Mouse (Mus musculus) liver, embryonic 14.5 days (tissue): ENCODE measurements around the gene Osbpl10. TPM values are rescaled to one million over a fixed set of nuclear protein-coding genes. Genes with fewer than 3 reads are reported as not detected.

ENCODE experiments used
- ATAC-seq: fragments of 200-750 bp; cut with Nextera tagmentation; 2 replicates; pipeline ENCODE4 v1.8.0; 2017; ENCODE audit warnings: moderate number of reproducible peaks, mild to moderate bottlenecking, moderate library complexity; ENCODE audit not compliant: insufficient read depth
- DNase-seq, 3 experiments: peaks; one replicate each; pipeline ENCODE4 v3.0.0-alpha.2; 2012 to 2013; ENCODE audit warnings: low read depth in 3 of 3, low spot score in 3 of 3
- H3K27ac ChIP-seq: fragments of 300-500 bp; sonication (generic); 2 replicates; pipeline ENCODE4 v1.5.1; 2014; ENCODE audit warnings: moderate library complexity, mild to moderate bottlenecking, control low read depth, inconsistent platforms
- H3K27me3 ChIP-seq: fragments of 300-500 bp; sonication (generic); 2 replicates; pipeline ENCODE4 v1.6.1; 2014; ENCODE audit warnings: mild to moderate bottlenecking, low read length, moderate library complexity; ENCODE audit not compliant: control insufficient read depth, insufficient read depth
- H3K36me3 ChIP-seq: fragments of 300-500 bp; sonication (generic); replicated peaks from 2 replicates; pipeline ENCODE4 v1.6.1; 2014; ENCODE audit warnings: low read depth; ENCODE audit not compliant: control insufficient read depth, insufficient read depth
- H3K4me1 ChIP-seq, 2 experiments: fragments of 200-500 bp in 1 of 2; fragments of 300-500 bp in 1 of 2; sonication (generic) in 1 of 2; replicated peaks; 2 replicates each; pipeline ENCODE4 v1.6.1; 2012 to 2014; ENCODE audit warnings: antibody characterized with exemption in 1 of 2, inconsistent platforms in 1 of 2, low read length in 1 of 2; ENCODE audit not compliant: control insufficient read depth in 2 of 2, insufficient read depth in 2 of 2
- H3K4me2 ChIP-seq: fragments of 300-500 bp; sonication (generic); 2 replicates; pipeline ENCODE4 v1.6.1; 2014; ENCODE audit warnings: low read depth, mild to moderate bottlenecking, control low read depth, moderate library complexity
- H3K4me3 ChIP-seq, 2 experiments: fragments of 200-500 bp in 1 of 2; fragments of 300-500 bp in 1 of 2; sonication (generic) in 1 of 2; 2 replicates each; pipeline ENCODE4 v1.5.1; 2012 to 2014; ENCODE audit warnings: low read depth in 2 of 2, low read length in 2 of 2, mild to moderate bottlenecking in 2 of 2, control low read depth in 1 of 2, inconsistent platforms in 1 of 2, moderate library complexity in 1 of 2; ENCODE audit not compliant: insufficient read depth in 1 of 2
- H3K9ac ChIP-seq: fragments of 300-500 bp; sonication (generic); replicated peaks from 2 replicates; pipeline ENCODE4 v1.6.1; 2014; ENCODE audit warnings: mild to moderate bottlenecking, control low read depth, moderate library complexity
- H3K9me3 ChIP-seq: fragments of 300-500 bp; sonication (generic); 2 replicates; pipeline ENCODE4 v1.6.1; 2016; ENCODE audit warnings: low read length, mixed read lengths; ENCODE audit not compliant: control insufficient read depth
- CTCF ChIP-seq: IDR thresholded peaks from 2 replicates; pipeline ENCODE4 v1.5.1; 2016; ENCODE audit warnings: antibody characterized with exemption, low read depth, control low read depth
- EP300 ChIP-seq: IDR thresholded peaks from 2 replicates; pipeline ENCODE4 v1.6.1; 2016; ENCODE audit warnings: antibody characterized with exemption, low read depth
- WGBS: fragments of 180-500 bp; shearing (Covaris S2); extraction: QIAGEN DNeasy Blood & Tissue Kit; methylation state at CpG from one replicate; pipeline ENCODE4 v1.1.7; 2014; ENCODE audit not compliant: insufficient replicate concordance; 5-methylcytosine and 5-hydroxymethylcytosine counted together
- polyA plus RNA-seq, 2 experiments: library from polyadenylated mRNA; depleted of rRNA in 1 of 2; stranded (reverse) in 1 of 2; unstranded in 1 of 2; fragments of >200 nt; fragmentation: Nextera tagmentation in 1 of 2; extraction: Ambion mirVana in 1 of 2; gene quantifications; 2 replicates each; pipeline versions ENCODE4 v1.2.1 to v1.2.3; 2012 to 2014

Gene Osbpl10
- polyA plus RNA-seq, 2 experiments = 0.08 to 0.29 TPM

- peak; percentile 75 for ATAC-seq
- WGBS = 29% methylated on average over 5 of the region's 5 CpGs
Measured at GRCm38 (mm10) chr9:115163031-115163430, 184.7 kb downstream of the Osbpl10 start.

GRCm38 (mm10) chr9:115163693-115164092, 185.3 kb downstream of the Osbpl10 start:
- Histone ChIP-seq H3K27ac (peak overlapping the region; percentile 38), H3K9me3 (no peaks in the 10 kb centered on the region), H3K4me2 (peak overlapping the region; percentile 32; the same call in 1 of the 2 replicates), H3K9ac (no peak overlapping the region), H3K27me3 (no peaks in the 10 kb centered on the region), H3K4me3 (no peak overlapping the region), H3K36me3 (no peaks in the 10 kb centered on the region), H3K4me1 (peaks cover 21 to 42% of the 10 kb centered on the region in 2 experiments)
- ATAC-seq = peak; percentile 34; the same call in 1 of the 2 replicates
- DNase-seq = no peak
- no peak for TF ChIP-seq CTCF
- peak; percentile 83 for TF ChIP-seq EP300
- WGBS = 15% methylated on average over 8 of the region's 8 CpGs

More at GRCm38 (mm10) chr9:115163031-115163430, 184.7 kb downstream of the Osbpl10 start:
- Histone ChIP-seq H3K9ac (no peak overlapping the region), H3K36me3 (no peaks in the 10 kb centered on the region), H3K27ac (no peak overlapping the region), H3K4me3 (no peak overlapping the region), H3K27me3 (no peaks in the 10 kb centered on the region), H3K4me1 (peaks cover 21 to 39% of the 10 kb centered on the region in 2 experiments), H3K4me2 (peak overlapping the region; percentile 32; the same call in 1 of the 2 replicates), H3K9me3 (no peaks in the 10 kb centered on the region)
- peak; percentile 64 to 71 (median 67) for DNase-seq
- no peak for TF ChIP-seq EP300
- TF ChIP-seq CTCF = peak; percentile 82

- Histone ChIP-seq H3K27me3 (no peaks in the 10 kb centered on the region), H3K27ac (peak overlapping the region; percentile 38; the same call in 1 of the 2 replicates), H3K36me3 (no peaks in the 10 kb centered on the region), H3K4me1 (peaks cover 21 to 47% of the 10 kb centered on the region in 2 experiments), H3K4me3 (no peak overlapping the region), H3K9me3 (no peaks in the 10 kb centered on the region), H3K9ac (no peak overlapping the region), H3K4me2 (no peak overlapping the region)
- no peak for ATAC-seq
- DNase-seq = no peak
- WGBS = 46% methylated on average over 7 of the region's 7 CpGs
- TF ChIP-seq EP300 = no peak
- no peak for TF ChIP-seq CTCF
Measured at GRCm38 (mm10) chr9:115164351-115164750, 186.0 kb downstream of the Osbpl10 start.

GRCm38 (mm10) chr9:115165996-115166395, 187.6 kb downstream of the Osbpl10 start:
- Histone ChIP-seq H3K4me1 (peaks cover 21 to 48% of the 10 kb centered on the region in 2 experiments), H3K9ac (0 out of 2 replicates have a peak overlapping the region, but pooled peaks have one; percentile 6), H3K36me3 (no peaks in the 10 kb centered on the region), H3K4me3 (no peak overlapping the region), H3K27me3 (no peaks in the 10 kb centered on the region), H3K27ac (peak overlapping the region; percentile 76), H3K9me3 (no peaks in the 10 kb centered on the region), H3K4me2 (peak overlapping the region; percentile 21)
- 10% methylated on average over 8 of the region's 8 CpGs for WGBS
- DNase-seq (peak; percentile 56 to 70 (median 67)), ATAC-seq (peak; percentile 81)
- TF ChIP-seq EP300 (peak; percentile 93), CTCF (no peak)

- Histone ChIP-seq H3K9ac (no peak overlapping the region), H3K27me3 (no peaks in the 10 kb centered on the region), H3K9me3 (no peaks in the 10 kb centered on the region), H3K4me1 (peaks cover 16 to 37% of the 10 kb centered on the region in 2 experiments), H3K27ac (no peak overlapping the region), H3K36me3 (no peaks in the 10 kb centered on the region), H3K4me3 (no peak overlapping the region), H3K4me2 (no peak overlapping the region)
- TF ChIP-seq EP300 = no peak
- no peak for TF ChIP-seq CTCF
- ATAC-seq (no peak), DNase-seq (no peak)
- 81% methylated on average over 13 of the region's 13 CpGs for WGBS
Measured at GRCm38 (mm10) chr9:115169591-115169990, 191.2 kb downstream of the Osbpl10 start.
